Mouse (Mus musculus): Measurements from ENCODE around the gene Pafah1b1. TPM values are rescaled to one million over a fixed set of nuclear protein-coding genes. Genes with fewer than 3 reads are reported as not detected.

Gene Pafah1b1
- polyA plus RNA-seq, 1 experiment from 2014 or later, result 64.1 TPM

GRCm38 (mm10) chr11:74637971-74638790, 86.3 kb downstream of the Pafah1b1 start:
- Histone ChIP-seq H3K4me2 (replicated peaks) (peak overlapping the region; percentile 85), H3K27me3 (0 out of 2 replicates have a peak, but pooled peaks cover 9% of the 10 kb centered on the region), H3K27ac (peak overlapping the region; percentile 81), H3K4me3 (peak overlapping the region; percentile 71), H3K9me3 (no peaks in the 10 kb centered on the region), H3K4me1 (peaks cover 14% of the 10 kb centered on the region; the same call in 1 of the 2 replicates), H3K9ac (peak overlapping the region; percentile 79), H3K36me3 (no peaks in the 10 kb centered on the region)
- under 1% methylated on average over 79 of the region's 86 CpGs for WGBS
- peak; percentile 81 for ATAC-seq (ENCODE audit: insufficient number of reproducible peaks, insufficient read depth, low FRiP score, low TSS enrichment)

GRCm38 (mm10) chr11:74637486-74637885, 87.0 kb downstream of the Pafah1b1 start:
- no peak overlapping the region for H3K27ac ChIP-seq
- H3K36me3 ChIP-seq, result no peaks in the 10 kb centered on the region
- H3K9me3 ChIP-seq, result no peaks in the 10 kb centered on the region
- WGBS, result 21% methylated on average over 8 of the region's 8 CpGs
- H3K9ac ChIP-seq, result peak overlapping the region; percentile 79
- no peak for ATAC-seq (ENCODE audit: insufficient number of reproducible peaks, insufficient read depth, low FRiP score, low TSS enrichment)
- peaks cover 14% of the 10 kb centered on the region; the same call in 1 of the 2 replicates for H3K4me1 ChIP-seq
- H3K27me3 ChIP-seq, result 0 out of 2 replicates have a peak, but pooled peaks cover 9% of the 10 kb centered on the region
- H3K4me2 ChIP-seq (replicated peaks), result peak overlapping the region; percentile 85
- H3K4me3 ChIP-seq, result peak overlapping the region; percentile 71

DNA sequence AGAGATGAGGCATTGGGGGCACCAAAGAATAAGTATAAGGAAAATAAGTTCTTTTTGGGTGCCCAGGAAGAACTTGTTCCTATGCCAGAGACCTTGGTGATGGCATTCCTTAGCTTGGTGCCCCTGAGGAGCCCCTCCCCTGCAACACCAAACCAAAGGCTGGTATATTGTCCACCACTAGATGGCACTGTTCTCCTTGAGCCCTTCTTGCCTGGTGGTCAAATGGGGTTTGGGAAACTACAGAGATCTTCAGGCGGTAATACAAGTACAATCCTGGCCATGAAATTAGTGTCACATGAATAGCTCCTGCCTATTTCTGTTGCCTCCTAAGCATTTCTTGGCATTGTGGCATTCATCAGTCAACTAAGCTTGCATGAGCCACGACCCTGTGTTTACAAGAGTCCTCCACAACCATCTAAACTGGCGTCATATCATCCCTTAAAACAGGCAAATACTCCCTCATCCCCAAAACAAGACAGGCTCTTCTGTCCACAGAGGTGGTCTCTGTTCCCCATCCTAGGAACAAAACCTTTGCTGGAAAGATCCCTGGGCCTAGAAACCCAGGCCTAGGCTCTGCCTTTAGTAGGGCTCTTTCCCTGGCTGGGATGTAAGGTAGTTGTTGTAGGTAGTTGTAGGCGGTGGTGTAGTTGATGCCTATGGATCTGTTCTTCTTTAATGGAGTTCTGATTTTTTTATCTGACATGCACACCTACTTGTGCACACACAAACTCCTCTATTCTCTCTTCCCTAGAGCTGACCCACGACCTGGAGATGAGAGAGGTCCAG, 89.8 kb downstream of the Pafah1b1 start:
- Histone ChIP-seq H3K9me3 (no peaks in the 10 kb centered on the region), H3K4me1 (peaks cover 14% of the 10 kb centered on the region; the same call in 1 of the 2 replicates)

DNA sequence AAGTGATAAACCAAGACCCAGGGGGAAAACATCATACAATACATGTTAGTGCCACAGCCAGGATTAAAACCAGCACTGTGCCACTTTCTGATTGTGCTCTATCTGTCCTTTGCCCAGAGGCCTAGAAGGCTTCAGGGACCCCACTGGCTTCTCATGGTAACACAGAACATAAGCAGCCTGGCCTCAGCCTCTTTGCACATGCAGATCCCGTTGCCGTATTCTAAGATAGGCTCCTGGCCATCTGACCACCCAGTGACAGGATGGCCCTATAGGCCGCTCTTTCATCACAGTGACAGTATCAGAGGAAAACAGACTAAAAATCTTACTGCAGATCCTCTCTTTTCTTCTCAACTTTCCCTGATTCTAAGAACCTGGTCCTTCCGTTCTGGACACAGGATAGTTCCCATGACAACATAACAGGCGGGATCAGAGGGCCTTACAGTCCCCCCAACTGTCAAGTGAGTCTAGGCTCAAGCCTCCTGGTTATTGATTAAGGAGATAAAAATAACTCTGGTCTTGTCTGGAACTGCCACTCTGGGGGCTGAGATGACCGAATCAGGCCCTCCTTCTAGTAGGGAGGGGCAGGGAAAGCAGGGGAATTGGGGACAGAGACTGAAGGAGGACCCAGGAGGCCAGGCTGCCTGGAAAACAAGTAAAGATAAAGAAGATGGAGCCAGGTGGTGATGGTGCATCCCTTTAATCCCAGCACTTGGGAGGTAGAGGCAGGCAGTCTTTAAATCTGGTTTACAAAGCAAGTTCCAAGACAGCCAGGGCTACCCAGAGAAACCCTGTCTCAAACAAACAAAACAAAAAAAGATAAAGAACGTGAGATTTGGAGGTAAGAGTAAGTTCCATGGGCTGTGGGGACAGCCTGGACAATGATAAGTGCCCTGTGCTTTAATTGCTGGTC, 92.3 kb downstream of the Pafah1b1 start:
- WGBS, result 68% methylated on average over 7 of the region's 7 CpGs
- Histone ChIP-seq H3K4me1 (0 out of 2 replicates have a peak, but pooled peaks cover 1% of the 10 kb centered on the region), H3K9ac (no peak overlapping the region), H3K36me3 (no peaks in the 10 kb centered on the region), H3K27me3 (no peaks in the 10 kb centered on the region), H3K4me2 (replicated peaks) (no peak overlapping the region), H3K9me3 (no peaks in the 10 kb centered on the region), H3K27ac (no peak overlapping the region), H3K4me3 (no peak overlapping the region)
- no peak for ATAC-seq (ENCODE audit: insufficient number of reproducible peaks, insufficient read depth, low FRiP score, low TSS enrichment)

More for the DNA sequence above, 89.8 kb downstream of the Pafah1b1 start:
- Histone ChIP-seq H3K9ac (no peak overlapping the region), H3K27me3 (0 out of 2 replicates have a peak, but pooled peaks cover 3% of the 10 kb centered on the region), H3K4me2 (replicated peaks) (no peak overlapping the region), H3K4me3 (no peak overlapping the region), H3K36me3 (no peaks in the 10 kb centered on the region), H3K27ac (no peak overlapping the region)
- 65% methylated on average over 5 of the region's 5 CpGs for WGBS
- no peak for ATAC-seq (ENCODE audit: insufficient number of reproducible peaks, insufficient read depth, low FRiP score, low TSS enrichment)

DNA sequence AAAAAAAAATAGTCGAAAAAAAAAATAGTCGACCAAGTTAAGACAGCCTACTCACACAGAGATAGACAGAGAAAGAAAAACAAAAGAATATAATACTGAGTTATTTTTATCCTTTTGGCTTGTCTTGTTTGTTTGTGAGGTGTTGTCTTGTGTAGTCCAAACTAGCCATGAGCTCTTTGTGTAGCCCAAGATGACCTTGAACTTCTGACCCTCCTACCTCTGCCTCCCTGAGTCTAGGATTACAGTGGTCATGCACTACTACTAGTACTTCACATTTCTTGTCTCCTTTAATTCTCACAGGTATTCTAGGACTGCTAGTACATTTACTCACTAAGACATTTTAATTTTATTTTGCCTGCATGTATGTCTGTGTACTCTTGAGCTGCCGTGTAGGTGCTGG, 97.0 kb downstream of the Pafah1b1 start:
- H3K4me1 ChIP-seq, result no peaks in the 10 kb centered on the region
- H3K36me3 ChIP-seq, result no peaks in the 10 kb centered on the region
- no peaks in the 10 kb centered on the region for H3K27me3 ChIP-seq
- 58% methylated on average over 3 of the region's 3 CpGs for WGBS
- H3K27ac ChIP-seq, result no peak overlapping the region
- no peak overlapping the region for H3K9ac ChIP-seq
- ATAC-seq (ENCODE audit: insufficient number of reproducible peaks, insufficient read depth, low FRiP score, low TSS enrichment), result no peak
- H3K4me3 ChIP-seq, result no peak overlapping the region
- H3K9me3 ChIP-seq, result no peaks in the 10 kb centered on the region
- H3K4me2 ChIP-seq (replicated peaks), result no peak overlapping the region

DNA sequence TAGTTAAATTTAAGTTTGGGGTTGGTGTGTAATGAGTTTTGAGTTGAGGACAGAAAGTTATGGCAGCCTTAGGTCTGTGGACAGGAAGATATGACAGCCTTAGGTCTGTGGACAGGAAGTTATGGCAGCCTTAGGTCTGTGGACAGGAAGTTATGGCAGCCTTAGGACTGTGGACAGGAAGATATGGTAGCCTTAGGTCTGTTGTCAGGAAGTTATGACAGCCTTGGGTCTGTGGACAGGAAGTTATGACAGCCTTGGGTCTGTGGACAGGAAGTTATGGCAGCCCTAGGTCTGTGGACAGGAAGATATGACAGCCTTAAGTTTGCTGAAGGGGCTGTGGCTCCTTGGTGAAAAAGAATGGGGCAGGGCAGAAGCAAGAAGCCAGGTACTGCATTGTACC, 99.1 kb downstream of the Pafah1b1 start:
- Histone ChIP-seq H3K4me3 (no peak overlapping the region), H3K27me3 (peaks cover 11% of the 10 kb centered on the region), H3K9me3 (no peaks in the 10 kb centered on the region), H3K4me1 (no peaks in the 10 kb centered on the region), H3K4me2 (replicated peaks) (no peak overlapping the region), H3K36me3 (no peaks in the 10 kb centered on the region), H3K9ac (no peak overlapping the region), H3K27ac (no peak overlapping the region)
- no peak for ATAC-seq (ENCODE audit: insufficient number of reproducible peaks, insufficient read depth, low FRiP score, low TSS enrichment)

Other genes starting within 250 kb of the Pafah1b1 start
- gene Rap1gap2, start 113.8 kb downstream of the Pafah1b1 start, polyA plus RNA-seq (2016; fragmentation: Nextera tagmentation; extraction: Ambion mirVana), result 3.6 and 3.7 TPM in 2 replicates
- gene Ccdc92b, start 105.1 kb downstream of the Pafah1b1 start, polyA plus RNA-seq (2016; fragmentation: Nextera tagmentation; extraction: Ambion mirVana), result 1.4 and 2.0 TPM in 2 replicates
- 23.8 and 24.4 TPM in 2 replicates for gene Cluh, start 75.2 kb downstream of the Pafah1b1 start, polyA plus RNA-seq (2016; fragmentation: Nextera tagmentation; extraction: Ambion mirVana)
- gene Mettl16, start 46.2 kb upstream of the Pafah1b1 start, polyA plus RNA-seq (2016; fragmentation: Nextera tagmentation; extraction: Ambion mirVana), result 60.6 and 62.2 TPM in 2 replicates
- gene Mnt, start 106.2 kb upstream of the Pafah1b1 start, polyA plus RNA-seq (2016; fragmentation: Nextera tagmentation; extraction: Ambion mirVana), result 6.4 TPM in 2 replicates
- 7.5 and 7.9 TPM in 2 replicates for gene Sgsm2, start 172.4 kb upstream of the Pafah1b1 start, polyA plus RNA-seq (2016; fragmentation: Nextera tagmentation; extraction: Ambion mirVana)
- 39.2 and 44.5 TPM in 2 replicates for gene Tsr1, start 173.4 kb upstream of the Pafah1b1 start, polyA plus RNA-seq (2016; fragmentation: Nextera tagmentation; extraction: Ambion mirVana)
- gene Smg6, start 201.2 kb upstream of the Pafah1b1 start, polyA plus RNA-seq (2016; fragmentation: Nextera tagmentation; extraction: Ambion mirVana), result 23.3 and 24.1 TPM in 2 replicates
- 29.9 and 30.0 TPM in 2 replicates for gene Srr, start 201.3 kb upstream of the Pafah1b1 start, polyA plus RNA-seq (2016; fragmentation: Nextera tagmentation; extraction: Ambion mirVana)